Mouse (Mus musculus): Measurements from ENCODE around the gene Snx6.
"Not testable (repeated sequence)": the region's sequence is repeated elsewhere in the genome, so short reads cannot be mapped to it uniquely, and the experiment has no call there.

Snx6 gene

GRCm38 (mm10) chr12:54795153-54795998, at the start of gene Snx6:
TSS of gene Snx6 (minus strand) at chr12:54795703.
- peak; percentile 91 for DNase-seq (ENCODE audit: low spot score)

GRCm38 (mm10) chr12:54844415-54844814, 48.9 kb upstream of the Snx6 start:
- no peak for DNase-seq (ENCODE audit: low spot score)

GRCm38 (mm10) chr12:54841576-54841975, 46.1 kb upstream of the Snx6 start:
- no peak for DNase-seq (ENCODE audit: low spot score)

- no peak for DNase-seq (ENCODE audit: low spot score)
Observed at GRCm38 (mm10) chr12:54839815-54840214, 44.3 kb upstream of the Snx6 start.

- no peak for DNase-seq (ENCODE audit: low spot score)
Observed at GRCm38 (mm10) chr12:54838931-54839330, 43.4 kb upstream of the Snx6 start.

GRCm38 (mm10) chr12:54835608-54836570, 40.4 kb upstream of the Snx6 start:
- no peak for DNase-seq (ENCODE audit: low spot score)

- peak; percentile 80 for DNase-seq (ENCODE audit: low spot score)
Observed at GRCm38 (mm10) chr12:54834925-54835447, 39.5 kb upstream of the Snx6 start.

- no peak for DNase-seq (ENCODE audit: low spot score)
Observed at GRCm38 (mm10) chr12:54833856-54834399, 38.4 kb upstream of the Snx6 start.

- DNase-seq (ENCODE audit: low spot score): not testable (repeated sequence)
Observed at GRCm38 (mm10) chr12:54831927-54832326, 36.4 kb upstream of the Snx6 start.

- DNase-seq (ENCODE audit: low spot score): no peak
Observed at GRCm38 (mm10) chr12:54830574-54830973, 35.1 kb upstream of the Snx6 start.

- DNase-seq (ENCODE audit: low spot score): no peak
Observed at GRCm38 (mm10) chr12:54829876-54830275, 34.4 kb upstream of the Snx6 start.

GRCm38 (mm10) chr12:54828043-54828442, 32.5 kb upstream of the Snx6 start:
- DNase-seq (ENCODE audit: low spot score): no peak

- no peak for DNase-seq (ENCODE audit: low spot score)
Observed at GRCm38 (mm10) chr12:54825202-54825601, 29.7 kb upstream of the Snx6 start.

GRCm38 (mm10) chr12:54822836-54823426, 27.4 kb upstream of the Snx6 start:
- DNase-seq (ENCODE audit: low spot score): no peak

GRCm38 (mm10) chr12:54820684-54821161, 25.2 kb upstream of the Snx6 start:
- no peak for DNase-seq (ENCODE audit: low spot score)

- no peak for DNase-seq (ENCODE audit: low spot score)
Observed at GRCm38 (mm10) chr12:54819181-54819935, 23.9 kb upstream of the Snx6 start.

GRCm38 (mm10) chr12:54810142-54810541, 14.6 kb upstream of the Snx6 start:
- no peak for DNase-seq (ENCODE audit: low spot score)

GRCm38 (mm10) chr12:54807481-54807880, 12.0 kb upstream of the Snx6 start:
- peak; percentile 75 for DNase-seq (ENCODE audit: low spot score)

GRCm38 (mm10) chr12:54806131-54806530, 10.6 kb upstream of the Snx6 start:
- DNase-seq (ENCODE audit: low spot score): peak; percentile 69

GRCm38 (mm10) chr12:54805254-54806002, 9.9 kb upstream of the Snx6 start:
- DNase-seq (ENCODE audit: low spot score): no peak

All from yolk sac, embryonic 10.5 days (tissue).